Mouse (Mus musculus): ENCODE measurements at regions not wholly inside any gene's neighbourhood (a gene's known extent, or its start where the extent isn't known, plus 50 kb on each side); places are given as distances from the start of the nearest gene placed in this dataset.

- intact Hi-C loops (cut with DNase I): no loop called here
- DNase-seq: peak; percentile 16
These were observed 151.8 kb upstream of the Maf start for GRCm38 (mm10) chr8:115859406-115859805.

- no peak for DNase-seq
- intact Hi-C loops (cut with DNase I): no loop called here
These were observed 149.2 kb upstream of the Maf start for GRCm38 (mm10) chr8:115856816-115857215.

GRCm38 (mm10) chr8:115855934-115856629 is 148.5 kb upstream of the Maf start:
- intact Hi-C loops (cut with DNase I): no loop called here
- no peak for DNase-seq

- peak; percentile 54 to 59 for DNase-seq
- intact Hi-C loops (cut with DNase I): no loop called here
These were observed 146.8 kb upstream of the Maf start for GRCm38 (mm10) chr8:115854209-115854900.

- no peak for DNase-seq
- intact Hi-C loops (cut with DNase I): no loop called here
These were observed 143.0 kb upstream of the Maf start for GRCm38 (mm10) chr8:115850552-115850951.

- intact Hi-C loops (cut with DNase I): no loop called here
- DNase-seq: no peak
These were observed 125.8 kb upstream of the Maf start for GRCm38 (mm10) chr8:115833391-115833790.

GRCm38 (mm10) chr8:115831675-115832074 is 124.1 kb upstream of the Maf start:
- intact Hi-C loops (cut with DNase I): no loop called here
- no peak for DNase-seq

GRCm38 (mm10) chr8:115830012-115830662 is 122.5 kb upstream of the Maf start:
- no peak for DNase-seq
- intact Hi-C loops (cut with DNase I): no loop called here

GRCm38 (mm10) chr8:115826516-115826915 is 118.9 kb upstream of the Maf start:
- no peak for DNase-seq
- intact Hi-C loops (cut with DNase I): no loop called here

GRCm38 (mm10) chr8:115825899-115826502 is 118.4 kb upstream of the Maf start:
- DNase-seq: no peak
- intact Hi-C loops (cut with DNase I): no loop called here

- no peak for DNase-seq
- intact Hi-C loops (cut with DNase I): no loop called here
These were observed 116.8 kb upstream of the Maf start for GRCm38 (mm10) chr8:115824478-115824785.

- DNase-seq: no peak
- intact Hi-C loops (cut with DNase I): no loop called here
These were observed 116.3 kb upstream of the Maf start for GRCm38 (mm10) chr8:115823673-115824477.

- no peak for DNase-seq
- intact Hi-C loops (cut with DNase I): no loop called here
These were observed 105.8 kb upstream of the Maf start for GRCm38 (mm10) chr8:115813426-115813825.

- intact Hi-C loops (cut with DNase I): no loop called here
- DNase-seq: no peak
These were observed 99.0 kb upstream of the Maf start for GRCm38 (mm10) chr8:115806579-115806978.

GRCm38 (mm10) chr8:115806139-115806538 is 98.5 kb upstream of the Maf start:
- intact Hi-C loops (cut with DNase I): no loop called here
- DNase-seq: no peak

GRCm38 (mm10) chr8:115793587-115793986 is 86.0 kb upstream of the Maf start:
- intact Hi-C loops (cut with DNase I): no loop called here
- no peak for DNase-seq

- intact Hi-C loops (cut with DNase I): no loop called here
- DNase-seq: no peak
These were observed 80.8 kb upstream of the Maf start for GRCm38 (mm10) chr8:115788421-115788820.

GRCm38 (mm10) chr8:115786185-115786584 is 78.6 kb upstream of the Maf start:
- DNase-seq: no peak
- intact Hi-C loops (cut with DNase I): no loop called here

GRCm38 (mm10) chr8:115785769-115786168 is 78.2 kb upstream of the Maf start:
- intact Hi-C loops (cut with DNase I): no loop called here
- no peak for DNase-seq

GRCm38 (mm10) chr8:115783364-115783763 is 75.8 kb upstream of the Maf start:
- no peak for DNase-seq
- intact Hi-C loops (cut with DNase I): no loop called here

GRCm38 (mm10) chr8:115778433-115778832 is 70.8 kb upstream of the Maf start:
- DNase-seq: no peak
- intact Hi-C loops (cut with DNase I): no loop called here

Data from heart, postnatal 36 days (tissue).